Mouse (Mus musculus): Measurements from ENCODE around the gene Irf8. TPM values are rescaled to one million over a fixed set of nuclear protein-coding genes. Genes with fewer than 3 reads are reported as not detected.

The Irf8 gene
- polyA plus RNA-seq, 1 experiment from 2014 or later = 3.7 TPM

- Histone ChIP-seq H3K4me3 (no peak overlapping the region), H3K9ac (no peak overlapping the region), H3K4me1 (no peaks in the 10 kb centered on the region), H3K27me3 (replicated peaks) (peaks cover under 1% of the 10 kb centered on the region; the same call in 1 of the 2 replicates), H3K36me3 (replicated peaks) (no peaks in the 10 kb centered on the region), H3K4me2 (no peak overlapping the region), H3K27ac (no peak overlapping the region), H3K9me3 (no peaks in the 10 kb centered on the region)
- no peak for ATAC-seq (replicated peaks)
- 48% methylated on average over 12 of the region's 12 CpGs for WGBS
Measured at GRCm38 (mm10) chr8:120743149-120743897, 7.2 kb downstream of the Irf8 start.

DNA sequence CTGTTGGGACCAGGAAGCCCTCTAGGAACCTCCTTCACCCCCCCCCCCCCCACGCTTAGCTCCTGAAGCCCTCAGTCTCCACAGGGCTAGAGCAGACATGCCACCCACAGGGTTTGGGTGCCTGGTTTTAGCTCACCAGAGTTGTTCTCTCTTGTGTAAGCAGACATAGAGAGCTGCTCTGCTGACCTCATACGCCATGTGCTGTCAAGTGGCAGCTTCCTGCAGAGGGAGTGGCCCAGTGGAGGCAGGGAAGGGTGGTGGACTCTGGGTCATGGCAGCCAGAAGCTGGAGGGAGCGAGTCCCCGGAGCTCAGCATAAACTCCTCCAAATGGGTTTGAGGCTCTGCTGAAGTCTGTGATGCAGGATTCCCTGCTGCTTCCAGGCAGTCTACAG, 7.7 kb downstream of the Irf8 start:
- Histone ChIP-seq H3K27ac (no peak overlapping the region), H3K4me3 (no peak overlapping the region), H3K4me1 (no peaks in the 10 kb centered on the region), H3K36me3 (replicated peaks) (no peaks in the 10 kb centered on the region), H3K4me2 (no peak overlapping the region), H3K9me3 (no peaks in the 10 kb centered on the region), H3K9ac (no peak overlapping the region), H3K27me3 (replicated peaks) (no peaks in the 10 kb centered on the region)
- ATAC-seq (replicated peaks) = no peak
- 66% methylated on average over 4 of the region's 4 CpGs for WGBS

GRCm38 (mm10) chr8:120744448-120744847, 8.3 kb downstream of the Irf8 start:
- Histone ChIP-seq H3K4me2 (no peak overlapping the region), H3K4me3 (no peak overlapping the region), H3K27me3 (replicated peaks) (no peaks in the 10 kb centered on the region), H3K27ac (no peak overlapping the region), H3K36me3 (replicated peaks) (no peaks in the 10 kb centered on the region), H3K9me3 (no peaks in the 10 kb centered on the region), H3K9ac (no peak overlapping the region), H3K4me1 (no peaks in the 10 kb centered on the region)
- ATAC-seq (replicated peaks) = no peak
- 51% methylated on average over 5 of the region's 5 CpGs for WGBS

DNA sequence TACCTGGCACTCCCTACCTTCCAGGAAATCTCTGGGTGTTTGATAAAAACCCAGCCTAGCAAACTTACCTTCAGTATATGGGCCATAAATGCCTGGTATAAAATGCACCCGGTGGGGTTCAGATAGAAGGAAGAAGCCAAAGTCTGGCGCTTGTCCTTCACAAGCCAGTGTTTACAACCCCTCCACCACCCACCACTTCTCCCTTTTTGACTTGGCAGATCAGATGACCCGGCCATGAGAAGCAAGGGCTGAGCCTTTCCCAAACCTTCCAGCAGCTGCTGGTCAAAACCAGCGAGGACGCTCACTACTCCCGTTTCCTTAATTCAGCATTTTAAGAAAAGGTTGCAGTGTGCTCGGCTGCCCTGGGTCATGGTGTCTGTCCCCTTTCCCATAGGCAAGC, 9.1 kb downstream of the Irf8 start:
- H3K9me3 ChIP-seq = no peaks in the 10 kb centered on the region

GRCm38 (mm10) chr8:120746007-120746701, 10.0 kb downstream of the Irf8 start:
- Histone ChIP-seq H3K27ac (no peak overlapping the region), H3K4me3 (no peak overlapping the region), H3K27me3 (replicated peaks) (no peaks in the 10 kb centered on the region), H3K36me3 (replicated peaks) (no peaks in the 10 kb centered on the region), H3K9ac (no peak overlapping the region), H3K9me3 (no peaks in the 10 kb centered on the region), H3K4me2 (no peak overlapping the region), H3K4me1 (no peaks in the 10 kb centered on the region)
- no peak for ATAC-seq (replicated peaks)
- 56% methylated on average over 18 of the region's 18 CpGs for WGBS

More for the DNA sequence above, 9.1 kb downstream of the Irf8 start:
- Histone ChIP-seq H3K4me1 (no peaks in the 10 kb centered on the region), H3K9ac (no peak overlapping the region), H3K4me2 (no peak overlapping the region), H3K27ac (no peak overlapping the region), H3K27me3 (replicated peaks) (no peaks in the 10 kb centered on the region), H3K4me3 (no peak overlapping the region), H3K36me3 (replicated peaks) (no peaks in the 10 kb centered on the region)
- WGBS = 71% methylated on average over 7 of the region's 7 CpGs
- ATAC-seq (replicated peaks) = no peak

- no peaks in the 10 kb centered on the region for H3K36me3 ChIP-seq (replicated peaks)
- H3K9ac ChIP-seq = no peak overlapping the region
- no peaks in the 10 kb centered on the region for H3K27me3 ChIP-seq (replicated peaks)
- ATAC-seq (replicated peaks) = no peak
- WGBS = 79% methylated on average over 7 of the region's 7 CpGs
- no peak overlapping the region for H3K4me2 ChIP-seq
- H3K27ac ChIP-seq = no peak overlapping the region
- H3K4me3 ChIP-seq = no peak overlapping the region
- H3K4me1 ChIP-seq = no peaks in the 10 kb centered on the region
- H3K9me3 ChIP-seq = no peaks in the 10 kb centered on the region
Measured at GRCm38 (mm10) chr8:120747286-120747685, 11.1 kb downstream of the Irf8 start.

DNA sequence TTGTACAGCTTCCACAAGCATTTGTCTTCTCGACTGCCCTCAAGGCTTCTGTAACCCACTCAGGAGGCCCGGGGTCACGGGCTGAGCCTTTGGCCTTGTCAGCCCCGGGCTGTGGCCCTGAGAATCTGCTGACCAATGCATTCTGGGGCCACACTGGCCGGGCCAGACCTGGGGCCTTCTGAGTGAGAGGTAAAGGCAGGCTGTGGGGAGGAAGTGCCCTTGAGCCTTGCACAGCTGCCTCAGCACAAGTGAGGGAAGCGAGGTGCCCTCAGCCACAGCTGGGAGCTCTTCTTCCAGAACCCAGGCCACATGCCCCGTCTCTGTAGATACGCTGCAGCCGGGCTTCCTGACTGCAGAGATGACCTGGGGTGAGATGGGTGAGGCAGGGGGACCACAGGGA, 14.5 kb downstream of the Irf8 start:
- Histone ChIP-seq H3K4me3 (no peak overlapping the region), H3K9me3 (no peaks in the 10 kb centered on the region), H3K4me1 (no peaks in the 10 kb centered on the region), H3K27me3 (replicated peaks) (no peaks in the 10 kb centered on the region), H3K27ac (no peak overlapping the region), H3K36me3 (replicated peaks) (no peaks in the 10 kb centered on the region), H3K4me2 (no peak overlapping the region), H3K9ac (no peak overlapping the region)
- ATAC-seq (replicated peaks) = no peak
- WGBS = 88% methylated on average over 9 of the region's 9 CpGs

- no peaks in the 10 kb centered on the region for H3K36me3 ChIP-seq (replicated peaks)
- no peak overlapping the region for H3K9ac ChIP-seq
- 81% methylated on average over 21 of the region's 21 CpGs for WGBS
Measured at GRCm38 (mm10) chr8:120751226-120752081, 15.3 kb downstream of the Irf8 start.

DNA sequence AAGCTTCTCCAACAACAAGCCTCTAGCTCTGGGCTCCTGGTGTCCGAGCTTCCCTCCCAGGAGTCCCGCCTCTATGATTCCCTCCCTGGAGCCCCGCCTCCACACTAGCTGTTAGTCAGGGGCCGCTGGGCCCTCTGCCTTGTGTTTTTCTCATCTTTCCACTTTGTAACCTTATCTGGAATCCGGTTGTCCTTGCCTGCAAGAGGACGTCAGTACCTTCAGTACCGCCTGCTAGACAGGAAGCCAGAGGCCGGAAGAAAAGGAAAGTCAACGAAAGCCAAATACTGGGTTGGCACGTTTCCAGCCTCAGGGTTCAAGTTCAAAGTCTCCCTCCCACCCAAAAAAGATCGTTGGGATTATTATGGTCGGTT, 15.9 kb downstream of the Irf8 start:
- no peak for ATAC-seq (replicated peaks)
- no peak overlapping the region for H3K4me2 ChIP-seq
- no peak overlapping the region for H3K9ac ChIP-seq
- no peak overlapping the region for H3K27ac ChIP-seq
- no peaks in the 10 kb centered on the region for H3K9me3 ChIP-seq
- H3K4me3 ChIP-seq = no peak overlapping the region
- no peaks in the 10 kb centered on the region for H3K27me3 ChIP-seq (replicated peaks)
- no peaks in the 10 kb centered on the region for H3K4me1 ChIP-seq
- H3K36me3 ChIP-seq (replicated peaks) = no peaks in the 10 kb centered on the region
- 28% methylated on average over 12 of the region's 12 CpGs for WGBS

More at GRCm38 (mm10) chr8:120751226-120752081, 15.3 kb downstream of the Irf8 start:
- no peak for ATAC-seq (replicated peaks)
- no peaks in the 10 kb centered on the region for H3K9me3 ChIP-seq
- H3K27ac ChIP-seq = no peak overlapping the region
- no peaks in the 10 kb centered on the region for H3K4me1 ChIP-seq
- no peak overlapping the region for H3K4me3 ChIP-seq
- no peak overlapping the region for H3K4me2 ChIP-seq
- H3K27me3 ChIP-seq (replicated peaks) = no peaks in the 10 kb centered on the region

DNA sequence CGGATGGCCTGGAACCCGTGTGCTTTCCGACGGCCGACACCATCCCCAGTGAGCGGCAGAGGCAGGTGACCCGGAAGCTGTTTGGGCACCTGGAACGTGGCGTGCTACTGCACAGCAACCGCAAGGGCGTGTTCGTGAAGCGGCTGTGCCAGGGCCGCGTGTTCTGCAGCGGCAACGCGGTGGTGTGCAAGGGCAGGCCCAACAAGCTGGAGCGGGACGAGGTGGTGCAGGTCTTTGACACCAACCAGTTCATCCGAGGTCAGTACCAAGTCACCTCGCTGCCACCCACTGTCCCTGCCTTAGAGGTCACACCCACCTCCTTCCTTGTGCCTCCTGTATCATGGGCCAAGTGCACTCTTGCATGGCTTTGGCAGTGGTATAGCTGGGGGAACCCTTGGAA, 17.3 kb downstream of the Irf8 start:
- H3K27ac ChIP-seq = no peak overlapping the region
- no peak overlapping the region for H3K4me2 ChIP-seq
- H3K4me1 ChIP-seq = no peaks in the 10 kb centered on the region
- no peaks in the 10 kb centered on the region for H3K36me3 ChIP-seq (replicated peaks)
- WGBS = 94% methylated on average over 22 of the region's 22 CpGs
- H3K9me3 ChIP-seq = no peaks in the 10 kb centered on the region
- H3K4me3 ChIP-seq = no peak overlapping the region
- ATAC-seq (replicated peaks) = no peak
- H3K9ac ChIP-seq = no peak overlapping the region
- H3K27me3 ChIP-seq (replicated peaks) = no peaks in the 10 kb centered on the region

DNA sequence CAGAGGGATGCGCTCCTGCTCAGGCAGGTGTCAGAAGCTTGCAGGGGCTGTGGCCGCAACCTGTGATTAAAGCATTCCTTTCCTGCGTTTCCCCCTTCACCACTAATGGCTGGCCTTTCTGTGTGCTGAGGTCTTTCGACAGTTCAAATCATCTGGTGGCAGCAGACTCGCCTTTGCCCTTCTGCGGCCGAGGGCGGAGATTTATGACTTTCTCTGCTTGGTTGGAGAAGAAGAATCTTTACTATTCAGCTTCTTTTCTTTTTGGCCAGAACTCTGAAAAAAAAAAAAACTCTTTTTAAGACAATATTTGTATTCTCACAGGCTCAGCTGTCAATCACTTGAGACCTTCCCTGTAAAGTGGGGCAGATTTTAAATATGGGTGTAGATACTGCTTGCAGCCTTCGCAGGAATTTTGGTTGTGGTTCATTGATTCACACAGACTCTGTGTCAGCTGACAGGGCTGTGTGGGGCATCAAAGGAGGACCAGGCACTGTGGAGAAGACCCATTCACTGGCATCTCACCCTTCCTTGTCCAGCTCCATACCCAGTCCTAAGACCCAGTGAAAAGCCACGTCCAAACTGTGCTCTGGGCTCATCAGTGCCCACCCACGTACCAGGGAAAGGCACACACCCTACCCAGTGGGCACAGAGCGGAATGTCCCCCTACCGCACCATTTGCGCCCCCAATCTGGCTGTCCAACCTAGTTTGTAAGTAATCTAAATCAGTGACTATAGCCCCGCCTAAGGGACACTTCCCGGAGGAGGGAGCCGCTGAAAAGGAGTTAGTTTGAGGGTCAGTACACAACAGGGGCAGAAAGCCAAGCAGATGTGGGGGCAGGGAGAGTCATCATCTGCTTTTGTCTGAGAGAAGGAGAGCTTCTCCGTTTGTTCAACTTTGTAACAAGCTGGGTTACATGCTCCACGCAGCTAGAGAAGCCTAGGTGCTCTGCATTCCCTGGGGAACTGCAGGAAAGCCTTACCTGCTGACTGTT, 19.4 kb downstream of the Irf8 start:
- H3K4me3 ChIP-seq = no peak overlapping the region
- no peak for ATAC-seq (replicated peaks)
- H3K27ac ChIP-seq = no peak overlapping the region
- no peaks in the 10 kb centered on the region for H3K27me3 ChIP-seq (replicated peaks)
- H3K4me1 ChIP-seq = no peaks in the 10 kb centered on the region
- 55% methylated on average over 19 of the region's 19 CpGs for WGBS
- H3K4me2 ChIP-seq = no peak overlapping the region
- H3K36me3 ChIP-seq (replicated peaks) = no peaks in the 10 kb centered on the region
- no peak overlapping the region for H3K9ac ChIP-seq
- H3K9me3 ChIP-seq = no peaks in the 10 kb centered on the region
